Mouse (Mus musculus) intestine, embryonic 15.5 days (tissue): ENCODE measurements around the gene Gm38394. TPM values are rescaled to one million over a fixed set of nuclear protein-coding genes. Genes with fewer than 3 reads are reported as not detected.
A peak's percentile ranks its signal among the peaks of the same experiment; 100 is the strongest.
"Not testable (repeated sequence)": the region's sequence is repeated elsewhere in the genome, so short reads cannot be mapped to it uniquely, and the experiment has no call there.

Experiments
- ATAC-seq: fragments of 200-750 bp; cut with Nextera tagmentation; 2 replicates; pipeline ENCODE4 v1.8.0; 2017; ENCODE audit warnings: moderate TSS enrichment, moderate library complexity
- H3K27ac ChIP-seq: fragments of 300-500 bp; sonication (generic); 2 replicates; pipeline ENCODE4 v1.5.1; 2015; ENCODE audit warnings: mild to moderate bottlenecking, inconsistent platforms
- H3K27me3 ChIP-seq: fragments of 300-500 bp; sonication (generic); replicated peaks from 2 replicates; pipeline ENCODE4 v1.6.1; 2015; ENCODE audit warnings: inconsistent platforms
- H3K36me3 ChIP-seq: fragments of 300-500 bp; sonication (generic); 2 replicates; pipeline ENCODE4 v1.6.1; 2015; ENCODE audit warnings: inconsistent platforms
- H3K4me1 ChIP-seq: fragments of 300-500 bp; sonication (generic); replicated peaks from 2 replicates; pipeline ENCODE4 v1.6.1; 2015; ENCODE audit warnings: inconsistent platforms
- H3K4me2 ChIP-seq: fragments of 300-500 bp; sonication (generic); replicated peaks from 2 replicates; pipeline ENCODE4 v1.6.1; 2015; ENCODE audit warnings: mild to moderate bottlenecking, inconsistent platforms
- H3K4me3 ChIP-seq: fragments of 300-500 bp; sonication (generic); replicated peaks from 2 replicates; pipeline ENCODE4 v1.5.1; 2015; ENCODE audit warnings: inconsistent platforms
- H3K9ac ChIP-seq: fragments of 300-500 bp; sonication (generic); 2 replicates; pipeline ENCODE4 v1.6.1; 2015; ENCODE audit warnings: inconsistent platforms
- H3K9me3 ChIP-seq: fragments of 300-500 bp; sonication (generic); 2 replicates; pipeline ENCODE4 v1.6.1; 2016; ENCODE audit warnings: inconsistent platforms
- WGBS: fragments of 180-500 bp; shearing (Covaris S2); methylation state at CpG from one replicate; pipeline ENCODE4 v1.1.7; 2015; 5-methylcytosine and 5-hydroxymethylcytosine counted together
- polyA plus RNA-seq: library from polyadenylated mRNA; unstranded; fragments of >200 nt; fragmentation: Nextera tagmentation; extraction: Ambion mirVana; gene quantifications from 2 replicates; pipeline ENCODE4 v1.2.1, GENCODE M21; 2015

Gm38394 gene
- 4.4 and 5.0 TPM in 2 replicates for polyA plus RNA-seq

GRCm38 (mm10) chr1:133661203-133661933, at the start of gene Gm38394:
Gene Gm38394, minus strand, starts transcription at chr1:133661318.
- ATAC-seq = peak; percentile 98
- Histone ChIP-seq H3K9ac (peak within 1 kb of the TSS; percentile 83), H3K4me2 (peak within 1 kb of the TSS; percentile 66), H3K4me1 (peaks cover 24% of the 10 kb centered on the region), H3K4me3 (peak within 1 kb of the TSS; percentile 70), H3K27me3 (no peaks in the 10 kb centered on the region), H3K27ac (peak within 1 kb of the TSS; percentile 89), H3K36me3 (no peaks in the 10 kb centered on the region), H3K9me3 (no peaks in the 10 kb centered on the region)
- 3% methylated on average over 26 of the region's 26 CpGs for WGBS

DNA sequence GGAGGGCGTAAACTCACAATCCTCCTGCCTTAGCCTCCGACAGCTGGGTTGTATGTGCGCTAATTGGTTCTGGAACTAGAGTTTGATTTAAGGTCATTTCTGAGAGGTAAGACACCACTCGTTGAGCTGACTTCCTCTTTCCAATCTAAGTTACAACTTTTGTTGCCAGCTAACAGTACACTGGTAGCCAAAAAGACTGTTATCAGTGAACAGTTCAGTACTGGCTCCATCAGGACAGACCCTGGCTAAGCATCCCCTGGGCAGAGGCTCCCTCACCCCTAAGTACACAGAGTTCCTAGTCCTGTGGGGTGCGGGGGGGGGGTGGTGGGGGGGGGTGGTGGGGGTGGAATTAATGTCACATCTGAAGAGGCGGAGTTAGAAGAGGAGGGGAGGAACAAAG, 49.8 kb upstream of the Gm38394 start:
- peaks cover 10% of the 10 kb centered on the region for H3K4me1 ChIP-seq
- no peaks in the 10 kb centered on the region for H3K27me3 ChIP-seq
- 59% methylated on average over 6 of the region's 6 CpGs for WGBS
- ATAC-seq = no peak
- no peak overlapping the region for H3K4me2 ChIP-seq
- H3K36me3 ChIP-seq = peaks cover 3% of the 10 kb centered on the region; the same call in 1 of the 2 replicates
- H3K9ac ChIP-seq = no peak overlapping the region
- no peaks in the 10 kb centered on the region for H3K9me3 ChIP-seq
- H3K27ac ChIP-seq = no peak overlapping the region
- no peak overlapping the region for H3K4me3 ChIP-seq

GRCm38 (mm10) chr1:133709292-133709691, 48.2 kb upstream of the Gm38394 start:
- Histone ChIP-seq H3K4me1 (peaks cover 10% of the 10 kb centered on the region), H3K4me3 (no peak overlapping the region), H3K27ac (no peak overlapping the region), H3K36me3 (peaks cover 3% of the 10 kb centered on the region; the same call in 1 of the 2 replicates), H3K9ac (no peak overlapping the region), H3K9me3 (no peaks in the 10 kb centered on the region), H3K4me2 (no peak overlapping the region), H3K27me3 (no peaks in the 10 kb centered on the region)
- no peak for ATAC-seq
- 62% methylated on average over 3 of the region's 3 CpGs for WGBS

DNA sequence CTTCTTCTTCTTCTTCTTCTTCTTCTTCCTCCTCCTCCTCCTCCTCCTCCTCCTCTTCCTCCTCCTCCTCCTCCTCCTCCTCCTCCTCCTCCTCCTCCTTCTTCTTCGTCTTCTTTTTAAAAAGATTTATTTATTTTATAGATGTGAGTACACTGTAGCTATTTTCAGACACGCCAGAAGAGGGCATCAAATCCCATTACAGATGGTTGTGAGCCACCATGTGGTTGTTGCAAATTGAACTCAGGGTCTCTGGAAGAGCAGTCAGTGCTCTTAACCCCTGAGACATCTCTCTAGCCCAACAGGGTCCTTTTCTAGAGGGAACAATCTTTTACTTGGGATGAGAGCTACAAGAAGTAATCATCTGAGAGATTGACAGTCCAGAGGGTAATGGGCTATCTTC, 40.7 kb upstream of the Gm38394 start:
- not testable (repeated sequence) for ATAC-seq, H3K27ac ChIP-seq, H3K4me3 ChIP-seq, H3K9me3 ChIP-seq, H3K36me3 ChIP-seq, H3K9ac ChIP-seq, H3K27me3 ChIP-seq, H3K4me2 ChIP-seq, H3K4me1 ChIP-seq
- WGBS = 17% methylated on average over 1 of the region's 2 CpGs

- WGBS = 95% methylated on average over 12 of the region's 12 CpGs
- Histone ChIP-seq H3K9me3 (no peaks in the 10 kb centered on the region), H3K9ac (no peak overlapping the region), H3K4me1 (peaks cover 27% of the 10 kb centered on the region), H3K27me3 (no peaks in the 10 kb centered on the region), H3K4me2 (no peak overlapping the region), H3K27ac (no peak overlapping the region), H3K4me3 (no peak overlapping the region), H3K36me3 (no peaks in the 10 kb centered on the region)
- ATAC-seq = no peak
These were observed 37.0 kb upstream of the Gm38394 start for GRCm38 (mm10) chr1:133697935-133698620.

GRCm38 (mm10) chr1:133695901-133696300, 34.8 kb upstream of the Gm38394 start:
- no peak overlapping the region for H3K4me3 ChIP-seq
- peak overlapping the region; percentile 51 for H3K27ac ChIP-seq
- 36% methylated on average over 7 of the region's 7 CpGs for WGBS
- no peak overlapping the region for H3K9ac ChIP-seq
- peak; percentile 63 for ATAC-seq
- peaks cover 27% of the 10 kb centered on the region for H3K4me1 ChIP-seq
- no peaks in the 10 kb centered on the region for H3K27me3 ChIP-seq
- H3K9me3 ChIP-seq = no peaks in the 10 kb centered on the region
- H3K36me3 ChIP-seq = no peaks in the 10 kb centered on the region
- no peak overlapping the region for H3K4me2 ChIP-seq

- Histone ChIP-seq H3K36me3 (no peaks in the 10 kb centered on the region), H3K9ac (no peak overlapping the region), H3K4me1 (peaks cover 27% of the 10 kb centered on the region), H3K4me3 (no peak overlapping the region), H3K9me3 (no peaks in the 10 kb centered on the region), H3K4me2 (no peak overlapping the region), H3K27ac (peak overlapping the region; percentile 61; the same call in 1 of the 2 replicates), H3K27me3 (no peaks in the 10 kb centered on the region)
- WGBS = 96% methylated on average over 1 of the region's 1 CpGs
- peak; percentile 11; the same call in 1 of the 2 replicates for ATAC-seq
These were observed 33.8 kb upstream of the Gm38394 start for GRCm38 (mm10) chr1:133694876-133695275.

DNA sequence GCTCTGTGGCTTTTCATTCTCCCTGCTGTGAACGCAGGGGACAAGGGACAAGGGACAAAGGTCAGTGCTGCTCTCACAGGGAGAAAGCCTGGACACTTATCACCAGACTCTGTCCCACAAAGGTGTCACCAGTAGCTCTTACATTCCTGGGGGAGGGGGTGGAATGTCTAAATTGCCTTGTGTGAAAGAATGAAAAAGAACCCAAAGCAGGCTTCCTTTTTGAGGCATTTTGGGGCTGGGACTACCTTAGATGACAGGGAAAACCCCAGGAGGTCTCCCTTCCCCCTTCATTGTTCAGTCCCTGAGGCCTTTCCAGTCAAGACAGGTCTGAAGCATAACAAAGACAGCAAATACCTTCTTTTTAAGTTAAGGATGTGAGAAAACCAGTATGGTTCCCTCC, 33.2 kb upstream of the Gm38394 start:
- H3K9ac ChIP-seq = no peak overlapping the region
- ATAC-seq = peak; percentile 89
- H3K4me2 ChIP-seq = no peak overlapping the region; the same call in 1 of the 2 replicates
- no peaks in the 10 kb centered on the region for H3K9me3 ChIP-seq
- no peaks in the 10 kb centered on the region for H3K27me3 ChIP-seq
- WGBS = 10% methylated on average over 1 of the region's 1 CpGs
- no peaks in the 10 kb centered on the region for H3K36me3 ChIP-seq
- no peak overlapping the region for H3K4me3 ChIP-seq
- peaks cover 27% of the 10 kb centered on the region for H3K4me1 ChIP-seq
- H3K27ac ChIP-seq = peak overlapping the region; percentile 61; the same call in 1 of the 2 replicates

DNA sequence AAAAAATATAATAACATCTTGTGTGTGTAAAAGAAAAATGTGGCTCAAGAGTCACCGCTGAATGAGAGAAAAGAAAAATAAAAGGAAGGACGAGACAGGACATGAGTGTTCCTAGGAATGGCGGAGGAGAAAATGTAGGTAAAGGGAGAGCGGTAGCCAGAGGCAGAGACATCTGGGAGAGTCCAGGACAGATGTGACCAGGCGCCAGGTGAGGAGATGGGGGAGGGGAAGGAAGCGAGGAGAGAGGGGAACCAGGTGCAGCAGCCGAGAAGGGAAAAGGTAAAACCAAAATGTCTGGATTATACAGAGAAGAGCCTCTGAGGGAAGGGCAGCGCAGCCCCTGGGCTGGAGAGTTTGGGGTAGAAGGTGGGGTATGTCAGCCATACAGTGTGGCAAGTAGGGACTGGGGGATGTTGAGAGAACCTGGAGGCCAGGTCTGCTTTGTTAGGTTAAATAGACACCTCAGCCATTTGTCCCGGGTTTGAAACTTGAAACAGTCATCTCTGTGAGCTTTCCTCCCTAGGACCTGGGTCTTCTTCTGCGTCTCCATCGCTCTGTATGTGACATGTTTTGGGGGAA, 32.5 kb upstream of the Gm38394 start:
- peaks cover 27% of the 10 kb centered on the region for H3K4me1 ChIP-seq
- H3K27ac ChIP-seq = 0 out of 2 replicates have a peak overlapping the region, but pooled peaks have one; percentile 9
- H3K4me3 ChIP-seq = no peak overlapping the region
- H3K9ac ChIP-seq = no peak overlapping the region
- no peak overlapping the region for H3K4me2 ChIP-seq
- 64% methylated on average over 11 of the region's 11 CpGs for WGBS
- H3K27me3 ChIP-seq = no peaks in the 10 kb centered on the region
- H3K36me3 ChIP-seq = no peaks in the 10 kb centered on the region
- ATAC-seq = no peak
- no peaks in the 10 kb centered on the region for H3K9me3 ChIP-seq

- Histone ChIP-seq H3K9ac (no peak overlapping the region), H3K36me3 (no peaks in the 10 kb centered on the region), H3K27me3 (no peaks in the 10 kb centered on the region), H3K4me3 (no peak overlapping the region), H3K4me1 (peaks cover 27% of the 10 kb centered on the region), H3K9me3 (no peaks in the 10 kb centered on the region), H3K27ac (no peak overlapping the region), H3K4me2 (no peak overlapping the region)
- no peak for ATAC-seq
- WGBS = 37% methylated on average over 4 of the region's 4 CpGs
These were observed 31.1 kb upstream of the Gm38394 start for GRCm38 (mm10) chr1:133692195-133692594.

DNA sequence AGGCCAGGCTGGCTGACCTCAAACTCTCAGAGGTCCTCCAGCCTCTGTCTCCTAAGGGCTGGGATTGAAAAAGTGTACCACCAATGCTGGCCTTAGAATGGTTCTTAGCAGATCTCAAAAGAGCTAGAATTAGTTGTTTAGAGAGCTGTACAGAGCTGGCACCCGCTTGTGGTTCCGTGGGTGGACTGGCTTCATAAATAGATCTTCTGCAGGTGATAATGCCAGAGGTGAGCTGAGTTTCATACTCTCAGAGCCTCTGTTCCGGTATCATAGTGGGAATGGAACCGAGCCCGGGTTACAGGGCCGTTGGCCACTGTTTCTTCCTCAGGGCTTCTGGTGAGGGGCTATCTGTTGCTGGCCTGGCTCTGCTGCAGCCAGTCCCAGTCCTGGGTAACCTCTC, 29.9 kb upstream of the Gm38394 start:
- H3K36me3 ChIP-seq = no peaks in the 10 kb centered on the region

DNA sequence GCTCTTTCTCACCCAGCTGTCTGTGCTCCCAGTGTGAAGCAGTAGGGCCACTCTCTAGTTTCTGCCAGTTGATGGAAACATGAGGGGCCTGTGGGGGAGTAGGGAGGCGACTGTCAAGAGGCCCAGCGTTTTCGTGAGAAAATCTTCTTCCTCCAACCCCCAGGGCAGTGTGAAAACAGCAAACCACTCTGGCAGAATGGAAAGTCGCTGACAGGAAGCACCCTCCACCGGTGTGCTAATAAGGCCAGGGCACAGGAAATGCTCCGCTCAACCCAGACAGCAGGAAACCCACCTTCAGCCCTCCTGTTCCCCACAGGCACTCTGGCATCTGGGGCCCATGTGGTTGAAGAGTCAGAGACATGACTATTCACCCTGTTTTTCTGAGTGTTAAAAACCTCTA, 28.8 kb upstream of the Gm38394 start, which contains the start of gene Lax1:
TSS of gene Lax1 (minus strand) at position 212 of the 400 bp plus-strand sequence.
- ATAC-seq = no peak
- Histone ChIP-seq H3K27me3 (no peaks in the 10 kb centered on the region), H3K4me3 (no peak within 1 kb of the TSS), H3K4me1 (peaks cover 9% of the 10 kb centered on the region), H3K4me2 (no peak within 1 kb of the TSS), H3K36me3 (no peaks in the 10 kb centered on the region), H3K27ac (no peak within 1 kb of the TSS), H3K9me3 (no peaks in the 10 kb centered on the region), H3K9ac (no peak within 1 kb of the TSS)
- WGBS = 38% methylated on average over 6 of the region's 6 CpGs

More for the DNA sequence above, 29.9 kb upstream of the Gm38394 start:
- H3K4me2 ChIP-seq = no peak overlapping the region
- no peaks in the 10 kb centered on the region for H3K9me3 ChIP-seq
- peaks cover 18% of the 10 kb centered on the region for H3K4me1 ChIP-seq
- H3K4me3 ChIP-seq = no peak overlapping the region
- ATAC-seq = no peak
- WGBS = 89% methylated on average over 6 of the region's 6 CpGs
- no peak overlapping the region for H3K9ac ChIP-seq
- H3K27ac ChIP-seq = no peak overlapping the region
- no peaks in the 10 kb centered on the region for H3K27me3 ChIP-seq
